Mouse (Mus musculus) small intestine, adult 2 months (tissue): ENCODE data around the gene Rbms1.

Experiments
- CTCF ChIP-seq: fragments of 200-500 bp; IDR thresholded peaks from 2 replicates; pipeline ENCODE4 v1.5.1; 2012; ENCODE audit warnings: low read depth, mild to moderate bottlenecking, control low read depth, inconsistent platforms, low read length, moderate library complexity, mixed read lengths; ENCODE audit not compliant: insufficient replicate concordance, insufficient read length; ENCODE audit errors: extremely low read depth
- POLR2A ChIP-seq: fragments of 200-500 bp; IDR thresholded peaks from 2 replicates; pipeline ENCODE4 v1.6.1; 2012; ENCODE audit warnings: low read depth, mild to moderate bottlenecking, control low read depth, inconsistent platforms, low read length, moderate library complexity

DNA sequence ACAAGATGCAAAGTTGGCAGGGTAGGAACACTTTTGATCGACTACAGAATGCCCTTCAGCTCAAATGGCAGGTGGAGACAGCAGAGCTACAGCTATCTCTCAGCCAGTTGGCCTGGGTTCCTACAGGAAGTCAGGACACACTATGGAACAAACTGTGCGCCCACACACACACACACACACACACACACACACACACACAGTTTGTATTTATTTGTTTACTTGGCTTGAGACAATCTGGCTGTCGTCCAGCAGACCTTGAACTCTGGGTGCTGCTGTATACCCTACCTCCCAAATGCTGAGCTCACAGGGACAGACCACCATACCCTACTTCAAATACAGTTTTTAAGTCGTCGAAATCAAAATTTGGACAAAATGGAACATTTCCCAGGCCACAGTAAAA lies 125.4 kb downstream of the Rbms1 start:
- no peak for TF ChIP-seq POLR2A
- no peak for TF ChIP-seq CTCF
